Mouse (Mus musculus) retina, adult 2 months (tissue): ENCODE data around the gene 4930564D02Rik.

Experiments
- DNase-seq: peaks from one replicate; pipeline ENCODE4 v3.0.0-alpha.2; 2012; ENCODE audit warnings: low read depth, low spot score

The 4930564D02Rik gene

DNA sequence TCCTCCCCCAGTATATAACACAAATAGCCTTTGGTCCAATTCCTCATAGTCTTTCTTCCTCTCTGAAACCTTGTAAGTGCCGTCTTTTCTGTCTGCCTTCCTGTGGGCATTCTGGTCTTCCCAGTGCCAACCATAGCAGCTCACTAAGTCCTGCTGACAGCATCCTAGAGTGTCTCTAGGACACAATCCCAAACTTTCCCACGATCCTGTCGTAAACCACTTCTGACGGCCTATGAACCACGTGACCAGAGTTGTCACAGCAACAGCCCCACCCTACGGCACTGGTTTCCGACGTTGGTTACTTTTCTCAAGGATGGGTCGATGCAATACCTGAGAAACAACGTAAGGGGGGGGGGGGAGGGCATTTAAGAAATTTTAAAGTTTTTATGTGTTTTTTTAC, at the start of gene 4930564D02Rik:
TSS of gene 4930564D02Rik (plus strand) at position 301 of the 400 bp plus-strand sequence.
- no peak for DNase-seq

DNA sequence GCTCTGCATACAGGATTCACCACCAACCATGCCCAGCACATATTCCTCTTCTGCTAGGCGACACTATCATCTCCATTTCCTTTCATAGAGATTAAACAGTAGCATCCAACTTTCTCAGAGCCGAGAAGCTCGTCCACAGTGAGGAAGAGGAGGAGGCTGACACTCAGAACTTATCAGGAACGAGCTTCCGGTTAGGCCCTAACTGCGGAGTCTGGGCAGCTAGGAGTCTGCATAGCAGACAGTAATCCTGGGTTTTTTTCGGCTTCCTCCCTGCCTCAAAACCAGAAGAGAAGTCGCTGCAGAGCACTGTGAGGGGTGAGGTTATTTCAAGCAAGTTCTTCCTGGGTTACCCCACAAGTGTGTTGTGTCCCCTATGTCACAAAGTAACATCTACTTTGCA, 49.3 kb upstream of the 4930564D02Rik start:
- DNase-seq = no peak

DNA sequence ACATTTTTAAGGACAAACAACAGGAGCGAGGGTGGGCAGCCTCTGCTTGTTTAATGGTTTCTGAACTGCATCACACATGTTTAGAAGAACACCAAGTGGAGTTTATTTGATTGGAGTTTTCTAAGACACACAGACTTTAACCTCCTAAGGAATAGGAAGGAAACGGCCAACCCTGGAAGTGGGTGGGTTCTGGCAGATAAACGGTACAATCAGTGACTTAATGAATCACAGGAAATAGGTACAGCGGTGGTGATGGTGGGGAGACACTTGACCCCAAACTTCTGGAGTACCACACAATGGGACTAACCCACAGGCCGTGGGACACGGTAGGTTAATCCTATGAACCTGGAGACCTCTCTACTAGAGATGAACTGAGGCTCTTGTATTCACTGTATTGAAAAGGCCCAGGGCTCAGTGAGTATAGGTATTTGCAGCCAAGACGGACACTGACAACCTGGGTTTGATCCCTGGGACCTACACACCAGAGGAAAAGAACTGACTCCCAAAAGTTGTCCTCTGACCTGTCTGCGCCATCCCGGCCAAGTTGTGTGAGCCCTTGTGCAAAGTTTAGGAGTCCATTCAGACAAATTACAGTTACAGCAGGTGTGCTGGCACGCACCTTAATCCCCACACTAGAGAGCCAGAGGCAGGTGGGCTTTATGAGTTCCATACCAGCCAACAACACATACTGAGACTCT, 48.4 kb upstream of the 4930564D02Rik start:
- DNase-seq = no peak

DNA sequence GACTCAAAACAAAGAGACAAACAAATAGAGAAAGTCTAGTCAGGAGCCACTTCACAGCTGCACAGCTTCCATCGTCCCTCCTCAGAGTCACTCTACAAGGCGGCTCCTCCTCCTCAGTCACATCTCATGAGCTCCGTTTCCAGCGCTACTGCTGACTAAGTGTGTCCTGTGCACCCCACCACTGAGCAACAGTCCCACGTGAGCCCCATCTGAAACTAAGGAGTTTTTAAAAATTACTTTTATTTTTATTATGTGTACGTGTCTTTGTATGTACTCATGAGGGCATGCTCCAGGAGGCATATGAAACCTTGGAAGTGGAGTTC, 47.9 kb upstream of the 4930564D02Rik start:
- DNase-seq = no peak

DNA sequence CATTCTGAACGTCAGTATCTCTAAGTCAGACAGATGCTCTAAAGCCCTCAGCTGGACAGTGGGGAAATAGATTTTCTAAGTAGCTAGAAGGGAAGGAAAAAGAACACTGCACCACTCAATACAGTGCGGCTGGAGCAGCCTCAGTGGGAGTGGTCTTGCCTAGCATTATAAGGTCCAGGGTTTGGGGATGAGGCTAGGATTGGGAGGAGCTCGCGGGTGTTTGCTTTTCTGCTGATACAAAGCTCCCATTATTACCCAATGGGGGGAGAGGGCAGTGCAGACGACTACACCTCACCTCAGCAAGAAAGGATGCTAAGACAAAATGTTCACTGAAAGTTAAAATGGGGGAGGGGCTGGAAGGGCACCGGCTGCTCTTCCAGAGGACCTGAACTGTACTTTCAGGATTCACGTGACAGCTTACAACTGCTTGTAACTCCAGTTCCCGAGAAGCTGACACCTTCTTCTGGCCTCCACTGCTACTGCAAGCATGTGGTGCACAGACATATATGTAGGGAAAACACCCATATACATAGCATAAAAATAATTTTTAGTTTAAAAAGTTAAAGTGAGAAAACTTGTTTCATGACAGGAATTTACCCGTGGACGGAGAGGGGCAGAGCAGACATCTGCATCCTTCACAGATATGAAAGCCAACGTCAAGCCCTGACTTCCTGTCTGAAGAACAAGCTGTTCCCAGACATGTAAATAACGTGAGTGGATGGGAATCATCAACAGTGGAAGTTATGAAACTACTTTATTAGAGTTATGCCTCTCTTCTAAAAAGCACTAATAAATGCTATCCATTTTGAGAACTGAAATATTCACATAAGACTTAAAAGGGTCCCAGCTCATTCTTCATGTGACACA, 46.6 kb upstream of the 4930564D02Rik start:
- DNase-seq = no peak

DNA sequence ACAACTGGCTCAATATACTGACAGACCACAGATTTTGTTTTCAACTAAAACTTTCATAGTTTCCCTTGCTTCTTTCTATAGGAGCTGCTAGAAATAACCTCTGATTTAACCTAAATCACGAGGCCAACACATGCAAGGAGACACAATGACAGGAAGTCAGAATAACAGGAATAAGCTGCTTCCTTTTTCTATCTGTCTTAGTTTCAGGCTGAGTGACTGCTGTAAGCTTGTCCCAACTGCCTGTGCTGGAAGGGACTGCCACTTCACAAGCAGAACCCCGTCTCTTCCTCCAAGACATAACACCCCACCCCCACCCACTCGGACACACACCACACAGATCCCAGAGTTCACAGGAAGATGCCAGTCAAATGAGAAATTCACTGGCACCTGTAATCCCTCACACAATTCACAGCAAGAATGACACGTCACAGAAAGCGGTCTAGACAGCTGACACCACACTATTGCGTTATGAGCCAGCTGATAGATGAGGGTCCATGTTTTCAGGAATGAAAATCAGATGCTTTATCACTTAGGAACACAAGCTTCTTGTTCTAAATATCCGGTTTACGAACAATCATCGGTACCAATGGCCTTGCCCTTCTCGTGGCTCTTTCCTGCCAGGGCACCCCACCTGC, 43.2 kb upstream of the 4930564D02Rik start:
- no peak for DNase-seq

DNA sequence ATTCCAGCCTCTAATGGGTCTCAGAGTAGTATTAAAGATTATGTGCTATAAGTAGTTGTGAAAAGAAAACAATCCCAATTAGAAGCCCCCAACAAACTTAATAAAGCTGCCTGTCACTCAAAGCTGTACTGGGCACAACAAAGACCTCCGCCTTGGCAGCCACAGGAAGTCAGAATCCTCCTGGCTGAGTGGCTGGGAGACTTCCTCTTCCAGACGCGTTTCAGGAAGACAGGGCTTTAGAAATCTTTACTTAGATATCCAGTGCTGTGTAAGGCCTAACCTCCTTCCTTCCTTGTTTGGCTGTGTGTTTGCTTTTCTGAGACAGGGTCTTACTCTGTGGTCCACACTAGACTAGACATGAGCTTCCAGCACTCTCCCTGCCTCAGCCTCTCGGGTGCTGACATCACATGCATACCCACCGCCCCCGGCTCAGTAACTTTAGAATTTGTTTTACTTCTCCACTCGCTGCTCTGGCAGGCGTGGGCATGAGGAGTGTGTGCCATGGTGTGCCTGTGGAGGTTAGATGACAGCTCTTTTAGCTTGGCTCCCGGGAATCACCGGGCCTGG, 30.3 kb upstream of the 4930564D02Rik start:
- no peak for DNase-seq

DNA sequence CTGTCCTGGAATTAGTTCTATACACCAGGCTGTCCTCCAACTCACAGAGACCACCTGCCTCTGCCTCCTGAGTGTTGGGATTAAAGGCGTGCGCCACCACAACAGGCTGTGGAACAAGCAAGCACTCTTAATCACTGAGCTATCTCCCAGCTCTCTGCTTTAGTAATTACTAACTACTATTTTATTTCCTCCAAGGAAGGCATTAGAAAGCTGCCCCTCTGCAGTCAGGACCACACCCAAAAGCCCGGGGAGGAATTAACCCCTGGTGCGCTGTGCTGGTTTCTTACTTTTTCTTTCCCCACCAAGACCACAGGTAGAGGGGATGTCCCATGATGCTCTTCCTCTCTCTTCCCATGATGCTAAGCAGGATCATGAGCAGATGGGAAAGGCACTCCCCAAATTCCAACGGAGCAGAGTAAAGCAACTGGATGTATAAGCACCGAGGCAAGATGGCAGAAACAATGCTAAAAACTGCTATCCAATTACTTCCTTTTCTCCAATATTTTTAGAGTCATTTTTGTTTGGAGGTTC, 29.3 kb upstream of the 4930564D02Rik start:
- DNase-seq = no peak

DNA sequence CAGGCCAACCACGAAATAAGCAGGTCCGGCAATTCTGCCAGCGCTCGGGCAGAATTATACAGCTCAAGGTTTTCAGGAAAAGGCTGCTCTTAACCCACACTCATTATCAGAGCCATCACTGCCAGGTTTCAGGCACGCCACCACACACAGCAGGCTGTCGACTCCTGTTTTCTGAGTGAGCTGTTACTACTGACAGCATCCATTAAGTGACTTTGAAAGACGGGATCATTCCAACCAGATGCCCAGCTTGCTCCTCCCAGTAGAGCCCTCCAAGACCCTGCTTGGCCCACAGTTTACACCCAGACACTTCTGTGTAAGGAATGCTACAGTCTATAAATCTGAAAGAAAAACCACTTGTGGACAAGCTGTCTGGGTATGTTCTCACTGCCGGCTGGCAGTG, 26.6 kb upstream of the 4930564D02Rik start:
- DNase-seq = no peak

DNA sequence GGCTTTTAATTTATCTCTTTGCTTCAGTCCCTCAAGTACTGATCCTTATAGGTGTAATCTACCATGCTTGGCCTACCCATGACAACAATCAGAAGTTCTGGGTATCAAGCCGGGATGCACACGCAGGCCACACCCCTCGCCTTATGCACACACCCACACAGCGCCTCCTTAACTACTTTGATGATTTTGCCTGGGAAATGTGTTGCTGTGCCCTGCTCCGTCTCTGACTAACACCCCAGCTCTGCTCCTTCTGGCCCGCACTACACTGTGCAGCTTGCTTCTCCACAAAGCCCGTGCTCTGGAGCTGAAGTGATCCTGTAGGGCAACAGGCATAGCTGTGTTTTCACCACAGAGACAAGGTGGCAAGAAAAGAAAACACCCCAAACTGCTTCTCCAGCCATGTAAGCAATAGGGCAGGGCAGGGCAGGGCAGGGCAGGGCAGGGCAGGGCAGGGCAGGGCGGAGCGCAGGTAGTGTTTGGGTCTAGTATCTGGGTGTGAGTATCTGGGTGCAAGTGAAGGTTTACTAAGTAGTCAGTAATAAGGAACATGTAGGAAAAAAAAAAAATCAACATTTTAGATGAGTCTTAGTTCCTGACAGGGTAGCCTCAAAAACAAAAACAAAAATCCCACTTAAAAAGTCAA, 25.5 kb upstream of the 4930564D02Rik start:
- DNase-seq = no peak

DNA sequence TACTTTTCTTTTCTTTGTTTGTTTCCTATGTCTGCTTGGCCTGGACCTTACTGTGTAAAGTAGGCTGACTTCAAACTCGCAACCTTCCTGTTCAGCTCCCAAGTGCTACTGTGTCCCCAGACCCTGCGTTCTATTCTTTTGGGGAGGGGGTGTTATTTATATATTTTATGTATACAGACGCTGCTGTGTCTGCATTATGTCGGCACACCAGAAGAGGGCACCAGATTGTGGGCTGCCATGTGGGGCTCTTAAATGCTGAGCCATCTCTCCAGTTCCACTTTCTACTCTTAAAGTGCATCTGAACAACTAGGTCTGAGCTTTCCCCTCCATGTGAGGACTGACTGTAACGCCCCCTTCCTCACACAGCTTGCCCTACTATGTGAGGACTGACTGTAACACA, 22.9 kb upstream of the 4930564D02Rik start:
- DNase-seq = no peak

DNA sequence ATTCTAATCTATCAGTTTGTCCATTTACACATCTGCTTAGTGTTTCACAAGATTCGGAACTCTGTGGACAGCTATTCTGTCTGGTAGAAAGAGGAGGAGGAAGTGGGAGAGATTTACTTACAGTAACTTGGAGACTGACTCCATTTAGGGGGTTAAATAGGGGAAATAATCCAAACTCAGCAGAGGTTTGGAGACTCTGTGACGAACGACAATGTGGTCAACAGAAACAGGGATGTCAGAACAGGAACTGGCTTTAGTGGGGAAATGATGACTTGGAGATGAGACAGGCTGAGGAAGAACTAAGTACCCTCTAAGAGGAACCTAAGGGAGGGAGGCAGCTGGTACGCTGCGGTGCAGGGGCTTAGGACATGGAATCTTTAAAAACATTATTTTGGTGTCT, 19.8 kb upstream of the 4930564D02Rik start:
- DNase-seq = no peak

DNA sequence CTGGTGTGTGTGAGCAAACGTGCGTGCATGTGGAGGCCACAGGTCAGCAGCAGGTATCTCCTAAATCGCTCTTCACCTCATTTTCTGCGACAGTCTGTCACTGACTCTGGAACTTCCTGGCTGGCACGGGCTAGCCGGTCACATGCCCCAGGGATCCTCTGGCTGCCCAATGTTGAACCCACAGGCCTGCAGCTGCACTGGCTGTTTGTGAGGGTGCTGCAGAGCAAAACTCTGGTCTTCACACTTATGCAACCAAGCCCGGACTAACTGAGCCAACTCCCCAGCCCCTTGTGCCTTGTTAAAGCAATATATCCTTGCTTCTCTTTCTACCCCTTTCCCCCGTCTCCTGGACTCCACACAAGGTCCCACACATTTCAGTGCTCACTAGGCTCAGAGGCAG, 19.0 kb upstream of the 4930564D02Rik start:
- no peak for DNase-seq

DNA sequence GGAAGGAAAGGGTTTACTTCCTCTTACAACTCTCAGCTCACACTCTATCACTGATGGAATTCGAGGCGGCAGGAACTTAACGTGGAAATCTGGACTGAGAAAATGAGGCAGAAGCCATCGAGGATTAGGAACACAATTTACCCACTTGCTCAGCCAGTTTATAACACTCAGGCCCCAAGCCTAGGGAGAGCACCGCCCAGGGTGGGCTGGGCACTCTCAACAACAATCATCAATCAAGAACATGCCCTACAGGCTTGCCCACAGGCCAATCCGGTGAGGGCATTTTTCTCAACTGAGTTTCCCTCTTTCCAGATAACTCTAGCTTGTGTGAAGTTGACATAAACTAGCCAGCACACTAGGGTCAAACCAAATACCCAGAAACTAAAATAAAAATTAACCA, 16.8 kb upstream of the 4930564D02Rik start:
- no peak for DNase-seq

DNA sequence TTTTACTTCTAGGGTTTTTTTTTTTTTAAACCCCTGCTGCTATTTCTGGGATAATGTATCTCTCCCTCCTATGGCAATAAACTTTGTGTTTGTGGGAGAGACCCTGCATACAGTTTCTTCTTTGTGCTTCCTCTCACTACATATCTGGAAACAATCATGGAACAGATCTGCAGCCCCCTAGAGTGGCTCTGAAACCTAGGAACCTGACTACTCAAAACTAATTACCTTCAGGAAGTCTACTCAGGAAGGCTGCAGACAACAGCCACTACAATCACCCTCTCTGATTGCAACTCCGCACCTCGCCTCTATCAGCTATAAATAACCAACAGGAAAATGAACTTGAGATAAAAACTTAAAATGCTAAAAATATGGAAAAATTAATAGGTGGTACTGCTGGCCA, 15.5 kb upstream of the 4930564D02Rik start:
- no peak for DNase-seq

DNA sequence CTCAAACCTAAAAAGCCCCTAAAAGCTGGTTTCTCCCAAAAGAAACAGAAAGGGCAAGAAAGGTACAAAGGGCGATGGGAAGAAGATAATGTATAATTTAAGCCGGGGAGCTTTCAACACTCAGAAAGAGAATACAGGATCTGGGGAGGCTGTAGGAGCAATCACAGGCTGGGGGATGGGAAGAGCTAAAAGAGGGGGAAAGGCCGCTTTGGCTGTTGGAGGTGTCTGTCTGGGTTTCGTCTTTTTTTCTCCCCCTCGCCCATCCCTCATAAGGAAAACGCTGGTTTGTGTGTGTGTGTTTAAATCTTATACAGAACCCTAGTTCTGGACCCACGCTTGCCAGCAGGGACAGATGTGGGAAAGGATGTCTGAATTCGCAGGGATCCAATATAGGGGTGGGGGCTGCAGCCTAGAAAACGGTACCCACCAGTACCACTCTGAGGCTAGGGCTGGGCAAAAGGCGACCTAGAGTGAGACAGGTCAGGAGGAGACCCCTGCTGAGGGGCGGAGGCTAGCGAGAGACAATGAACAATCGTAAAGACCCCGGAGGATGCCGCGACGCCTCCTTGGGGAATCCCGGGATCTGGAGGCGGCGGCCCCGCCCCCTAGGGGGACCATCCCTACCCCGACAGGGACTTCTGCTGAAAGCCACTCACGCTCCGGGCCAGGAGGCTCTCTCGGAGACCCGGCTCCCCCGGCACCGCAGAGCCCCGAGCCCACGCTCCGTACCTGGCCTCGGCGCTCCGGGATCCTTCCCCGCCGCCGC, 14.3 kb upstream of the 4930564D02Rik start:
- DNase-seq = no peak

DNA sequence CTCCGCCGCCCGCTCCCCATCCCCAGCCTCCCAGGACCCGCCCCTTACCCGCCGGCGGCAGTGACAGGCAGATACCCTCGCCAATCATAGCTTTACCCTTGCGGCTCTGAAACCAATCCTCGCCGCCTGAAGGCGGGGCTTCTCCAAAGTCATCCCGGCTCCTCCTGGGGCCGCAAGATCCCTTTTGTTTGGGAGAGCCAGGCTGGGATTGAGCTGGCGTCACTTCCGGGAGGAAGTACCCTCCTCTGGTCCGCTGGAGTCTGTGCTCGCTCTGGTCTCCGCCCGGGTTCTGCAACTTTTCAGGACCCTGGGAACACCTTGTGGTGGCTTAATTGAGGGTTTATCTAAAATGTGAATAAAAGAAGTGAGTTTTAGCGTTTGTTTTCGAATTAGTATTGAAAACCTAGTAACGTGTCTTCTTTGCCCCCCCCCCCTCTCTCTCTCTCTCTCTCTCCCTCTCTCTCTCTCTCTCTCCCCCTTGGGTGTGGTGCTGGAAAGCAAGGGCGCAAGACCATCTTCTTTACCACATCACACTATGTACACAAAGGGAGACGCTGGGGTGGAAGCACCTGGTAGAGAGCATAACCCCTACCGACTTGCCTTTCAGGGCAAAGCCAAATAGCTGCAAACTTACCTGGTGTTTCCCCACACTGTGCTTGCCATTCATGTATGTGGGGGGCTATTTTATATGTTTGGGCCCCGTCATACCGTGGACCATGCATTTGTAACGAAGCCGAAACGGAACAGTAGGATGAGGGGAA, 13.5 kb upstream of the 4930564D02Rik start, which contains the start of gene Cttnbp2nl:
TSS of gene Cttnbp2nl (minus strand) at position 210 of the 761 bp plus-strand sequence.
- DNase-seq = peak; percentile 94

DNA sequence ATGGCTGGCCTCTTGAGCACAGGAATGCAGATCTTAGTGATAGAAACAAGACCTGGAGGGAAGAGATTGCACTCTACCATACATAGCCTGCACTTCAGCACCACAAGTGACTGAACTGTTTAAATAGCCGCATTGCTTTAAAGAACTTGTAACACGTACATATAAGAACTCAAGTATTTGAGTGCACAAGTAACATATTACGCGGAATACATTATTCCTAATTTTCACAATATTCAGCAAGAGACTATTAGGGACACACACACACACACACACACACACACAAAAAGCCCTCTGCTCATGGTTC, 13.0 kb upstream of the 4930564D02Rik start:
- no peak for DNase-seq

DNA sequence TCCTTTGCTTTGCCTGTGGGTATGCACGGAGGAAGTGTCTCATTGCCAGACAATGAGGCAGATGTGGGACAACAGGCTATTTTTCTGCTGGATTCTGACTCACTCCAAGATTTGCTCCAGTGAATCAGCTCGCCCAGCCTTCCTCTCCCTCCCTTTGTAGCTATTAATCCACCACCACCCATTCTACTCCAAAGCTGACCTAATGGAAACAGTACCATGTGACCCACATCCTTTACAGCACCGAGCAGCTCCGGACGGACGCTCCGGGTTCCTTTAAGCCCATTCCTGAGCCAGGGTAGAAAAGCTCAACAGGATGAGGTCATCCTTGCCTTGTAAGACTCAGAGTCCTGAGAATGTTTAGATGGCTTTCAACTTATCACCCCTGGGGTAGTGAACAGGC, 11.7 kb upstream of the 4930564D02Rik start:
- no peak for DNase-seq

DNA sequence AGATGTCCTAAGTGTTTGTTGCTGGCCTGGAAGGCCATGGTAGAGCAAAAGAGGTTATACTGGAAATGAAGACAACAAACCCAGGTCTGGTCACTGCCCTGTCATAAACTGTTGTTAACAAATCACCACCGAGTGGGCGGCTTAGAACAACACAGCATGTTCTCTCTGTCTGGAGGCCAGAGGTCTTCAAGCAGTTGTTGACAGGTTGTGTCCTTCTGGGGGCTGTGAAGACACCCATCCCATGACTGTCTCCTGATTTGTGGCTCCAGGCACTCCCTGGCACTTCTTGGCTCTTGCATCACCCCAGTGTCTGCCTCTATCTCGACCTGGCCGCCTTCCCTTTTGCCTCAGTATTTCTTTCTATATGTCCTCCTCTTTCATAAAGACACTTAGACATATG, 11.0 kb upstream of the 4930564D02Rik start:
- DNase-seq = no peak
